Mouse (Mus musculus) WW6 (cell line): ENCODE data around the gene Ezh1.
"Not testable (repeated sequence)": the region's sequence is repeated elsewhere in the genome, so short reads cannot be mapped to it uniquely, and the experiment has no call there.

Experiments
- DNase-seq: peaks from one replicate; pipeline ENCODE4 v3.0.0-alpha.2; 2013; ENCODE audit warnings: low read depth, low spot score

The Ezh1 gene

DNA sequence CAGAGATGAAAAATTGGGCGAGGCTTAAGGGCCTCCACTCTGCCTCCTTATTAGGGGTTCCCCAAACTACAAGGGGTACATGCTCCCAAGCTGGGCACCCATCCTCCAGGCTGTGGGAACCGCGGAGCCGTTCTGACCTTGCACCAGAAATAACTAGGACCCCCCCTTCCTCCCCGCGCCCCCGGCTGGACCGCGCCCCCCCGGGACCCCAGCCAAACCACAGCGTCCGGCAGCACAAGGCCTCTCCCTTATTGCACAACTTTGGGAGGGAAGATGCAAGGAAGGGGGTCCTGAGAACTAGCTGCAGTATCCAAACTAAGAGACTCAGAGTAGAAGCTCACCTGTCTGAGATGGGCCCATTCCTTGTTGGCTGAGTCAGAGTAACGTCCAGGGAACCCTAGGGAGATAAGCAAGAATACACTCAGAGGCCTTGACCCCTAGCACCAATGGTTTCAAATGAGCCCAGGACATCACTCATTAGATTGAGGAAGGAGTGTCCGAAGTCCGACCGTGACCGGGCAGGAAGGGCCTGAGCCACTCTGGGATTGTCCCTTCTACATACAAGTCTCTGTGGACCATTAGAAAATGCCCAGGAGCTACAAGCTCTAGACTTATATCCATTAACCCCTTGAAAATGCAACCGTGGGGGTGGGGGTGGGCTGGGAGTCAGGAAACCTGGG, 57.8 kb downstream of the Ezh1 start:
- no peak for DNase-seq

DNA sequence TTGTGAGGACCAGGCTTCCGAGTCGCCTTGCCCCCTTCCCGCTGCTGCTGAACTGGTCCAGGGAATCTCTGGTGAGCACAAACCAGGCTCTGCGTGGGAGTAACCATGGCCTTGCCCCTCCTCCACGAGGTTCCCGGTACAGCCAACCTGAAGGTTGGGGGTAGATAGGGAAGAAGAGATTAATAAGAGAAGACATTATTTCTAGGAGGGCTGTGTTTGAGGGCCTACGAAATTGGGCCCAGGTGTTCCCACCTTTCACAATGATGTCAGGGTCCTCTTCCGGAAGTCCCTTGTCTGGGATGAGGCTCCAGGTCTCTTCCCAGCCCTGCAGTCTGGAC, 58.3 kb downstream of the Ezh1 start:
- no peak for DNase-seq

DNA sequence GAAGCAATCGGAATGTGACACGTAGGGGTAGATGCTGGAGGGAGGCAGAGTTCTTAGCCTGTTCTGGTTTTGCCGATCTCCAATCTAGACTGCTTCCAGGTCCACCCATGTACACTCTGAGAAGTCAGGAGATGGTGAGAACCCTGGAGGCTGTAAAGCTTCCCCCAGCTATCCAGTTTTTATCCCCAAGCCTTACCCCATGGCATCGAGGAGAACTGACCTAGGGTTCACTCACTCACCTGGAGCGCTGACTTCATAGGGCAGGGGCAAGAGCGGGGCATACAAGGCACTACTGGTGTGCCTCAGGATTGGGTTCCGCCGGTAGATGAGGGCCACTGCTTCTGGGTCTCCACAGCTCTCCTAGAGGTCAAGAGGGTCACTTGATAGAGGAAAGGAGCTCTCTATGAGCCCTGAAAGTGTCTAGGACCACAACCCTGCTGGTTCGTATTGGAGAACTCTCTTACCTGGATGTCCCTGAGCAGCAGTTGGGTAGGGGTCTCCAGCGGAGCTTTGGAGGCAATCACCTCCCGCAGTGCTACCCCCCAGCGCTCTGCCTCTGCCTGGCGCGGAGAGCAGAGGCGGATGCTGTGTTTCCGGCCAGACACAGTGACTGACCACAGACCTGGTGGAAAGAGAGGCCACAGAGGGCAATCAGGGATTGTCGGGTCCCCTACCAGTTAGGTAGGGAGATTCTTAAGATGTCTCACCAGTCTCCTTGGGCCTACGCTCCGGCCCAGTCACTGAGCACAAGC, 58.9 kb downstream of the Ezh1 start:
- DNase-seq: no peak

GRCm38 (mm10) chr11:101166357-101166756, 59.9 kb downstream of the Ezh1 start:
- no peak for DNase-seq

DNA sequence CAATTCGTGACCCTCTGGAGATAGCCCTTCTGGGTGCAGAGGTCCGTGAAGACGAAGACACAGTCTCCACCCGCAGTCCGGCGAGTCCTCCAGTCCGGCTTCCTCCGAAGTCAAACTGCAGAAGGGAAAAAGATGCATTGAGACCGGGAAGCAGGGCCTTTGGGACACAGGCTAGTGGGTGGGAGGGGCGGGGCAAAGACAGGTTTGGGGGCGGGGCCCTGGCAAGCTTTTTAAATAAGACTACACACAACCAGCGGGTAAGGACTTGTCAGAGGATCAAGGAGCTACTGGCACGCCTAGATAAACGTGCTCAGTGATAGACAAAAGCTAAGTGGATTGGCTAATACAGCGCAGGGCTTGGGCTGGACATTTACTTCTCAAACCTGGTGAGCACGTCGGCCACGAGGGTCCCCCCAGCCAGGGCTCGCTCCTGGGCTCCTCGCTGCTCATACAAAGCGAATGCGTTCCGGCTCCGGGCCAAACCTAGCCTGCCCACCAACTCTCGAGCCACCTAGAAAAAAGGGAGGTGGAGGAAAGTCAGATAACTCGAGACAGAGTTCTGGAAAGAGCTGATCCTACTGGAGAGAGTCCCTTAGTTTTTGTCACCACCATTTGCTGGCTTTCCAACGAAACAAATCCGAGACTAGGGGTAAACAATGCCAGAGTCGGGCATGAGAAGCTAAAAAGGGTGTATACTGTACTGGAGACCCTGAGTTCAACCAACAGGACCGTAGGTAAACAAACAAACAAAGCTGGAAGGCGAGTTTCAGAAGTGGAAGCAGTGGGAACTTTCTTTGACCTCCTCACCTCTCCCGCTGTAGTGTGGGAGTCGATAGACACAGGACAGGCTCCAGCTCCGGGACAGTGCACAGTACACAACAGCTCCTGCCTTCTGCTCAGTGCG, 61.3 kb downstream of the Ezh1 start:
- DNase-seq: no peak

- DNase-seq: no peak
These were observed 62.0 kb downstream of the Ezh1 start for GRCm38 (mm10) chr11:101164351-101164665.

DNA sequence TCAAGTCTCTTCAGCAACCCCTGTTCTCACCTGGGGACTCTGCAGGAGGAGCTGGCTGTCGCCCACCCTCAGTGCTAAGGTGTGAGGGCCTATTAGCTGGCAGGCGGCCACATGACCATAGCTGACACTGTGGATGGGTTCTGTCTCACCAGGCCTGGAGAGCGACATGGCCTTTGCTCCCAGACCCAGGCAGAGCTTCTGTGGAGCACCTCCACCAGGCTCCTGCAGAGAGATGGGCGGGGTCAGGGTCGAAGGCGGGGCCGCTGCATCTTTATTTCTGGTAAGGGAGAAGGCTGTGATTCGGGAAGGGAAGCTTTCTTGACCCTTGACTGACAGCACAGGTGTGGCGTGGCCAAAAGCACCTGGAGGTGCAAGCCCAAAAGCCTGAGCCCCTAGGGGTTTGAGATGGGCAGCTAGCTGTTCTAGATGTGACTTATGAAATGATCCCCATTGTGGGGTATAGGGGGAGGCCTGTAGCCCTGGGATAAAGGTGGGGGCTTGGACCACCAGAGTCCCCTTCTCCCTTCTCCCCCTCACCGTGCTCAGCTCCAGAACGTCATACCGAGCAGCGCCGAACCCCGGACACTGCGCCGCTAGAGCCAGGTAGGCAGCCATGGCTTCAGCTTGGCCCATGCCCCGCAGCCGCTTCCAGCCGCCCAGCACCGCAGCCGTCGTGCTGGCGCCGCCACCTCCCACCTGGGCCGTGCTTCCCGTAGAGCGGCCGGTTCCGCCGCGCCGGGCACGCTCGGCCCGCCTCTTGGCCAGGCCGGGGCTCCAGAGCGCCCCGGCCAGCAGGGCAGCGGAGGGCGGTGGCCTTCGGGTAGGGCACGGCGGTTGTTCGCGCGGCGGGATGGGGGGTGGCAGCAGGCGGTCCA, 62.5 kb downstream of the Ezh1 start:
- no peak for DNase-seq

DNA sequence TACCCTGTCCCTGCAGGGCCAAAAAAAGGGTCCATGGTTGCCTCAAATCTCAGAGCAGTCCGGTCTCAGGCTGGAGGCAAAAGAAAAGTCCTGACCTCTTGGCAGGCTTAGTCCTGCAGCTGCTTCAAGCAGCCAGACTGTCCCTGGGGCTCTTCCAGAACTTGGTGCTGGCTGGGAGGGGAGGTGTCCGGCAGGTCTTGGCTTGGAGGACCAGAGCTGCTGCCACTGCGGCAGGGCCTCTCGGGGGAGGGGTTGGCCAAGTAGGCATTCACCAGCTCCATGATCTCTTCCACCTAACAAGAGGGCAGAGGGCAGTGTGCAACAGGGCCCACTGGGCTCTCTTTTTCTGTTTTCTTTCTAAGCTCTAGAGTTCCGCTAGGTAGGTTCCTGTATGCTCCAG, 63.5 kb downstream of the Ezh1 start:
- no peak for DNase-seq

DNA sequence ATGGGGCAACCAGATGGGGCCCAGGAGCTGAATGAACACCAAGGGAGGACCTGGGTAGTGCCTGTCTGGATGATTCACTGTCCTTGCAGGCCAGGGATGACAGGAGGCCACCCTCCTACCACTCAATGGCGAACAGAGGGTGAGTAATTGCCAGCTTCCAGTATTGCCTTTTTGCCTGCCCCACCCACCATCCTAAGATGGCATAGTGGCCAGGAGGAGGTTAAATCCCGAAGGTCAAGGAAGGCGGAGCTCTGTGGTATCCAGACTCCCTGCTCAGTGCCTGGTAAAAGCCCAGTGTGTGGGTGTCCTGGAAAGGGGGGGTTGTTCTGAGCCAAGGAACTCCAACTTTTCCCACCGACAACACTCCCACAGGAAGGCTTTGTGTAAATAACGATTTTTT, 64.0 kb downstream of the Ezh1 start:
- DNase-seq: no peak

- no peak for DNase-seq
These were observed 64.7 kb downstream of the Ezh1 start for GRCm38 (mm10) chr11:101161551-101161950.

DNA sequence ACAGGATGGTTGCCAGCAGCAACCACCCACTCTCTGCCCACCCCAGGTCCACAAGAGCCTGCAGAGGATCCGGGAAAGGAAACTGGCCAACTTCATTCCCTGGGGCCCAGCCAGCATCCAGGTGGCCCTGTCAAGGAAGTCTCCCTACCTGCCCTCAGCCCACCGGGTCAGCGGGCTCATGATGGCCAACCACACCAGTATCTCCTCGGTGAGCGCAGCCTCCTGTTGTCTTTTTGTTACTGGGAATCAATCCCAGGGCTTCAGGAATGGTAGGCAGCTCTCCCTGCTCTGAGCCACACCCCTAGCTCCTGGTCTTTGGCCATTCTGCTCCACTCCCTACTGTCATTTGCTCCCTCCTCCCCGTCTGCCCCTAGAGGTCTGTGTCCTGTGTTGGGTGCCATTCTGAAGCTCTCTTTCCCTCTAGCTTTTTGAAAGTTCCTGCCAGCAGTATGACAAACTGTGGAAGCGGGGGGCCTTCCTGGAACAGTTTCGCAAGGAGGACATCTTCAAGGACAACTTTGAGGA, 65.2 kb downstream of the Ezh1 start:
- not testable (repeated sequence) for DNase-seq

DNA sequence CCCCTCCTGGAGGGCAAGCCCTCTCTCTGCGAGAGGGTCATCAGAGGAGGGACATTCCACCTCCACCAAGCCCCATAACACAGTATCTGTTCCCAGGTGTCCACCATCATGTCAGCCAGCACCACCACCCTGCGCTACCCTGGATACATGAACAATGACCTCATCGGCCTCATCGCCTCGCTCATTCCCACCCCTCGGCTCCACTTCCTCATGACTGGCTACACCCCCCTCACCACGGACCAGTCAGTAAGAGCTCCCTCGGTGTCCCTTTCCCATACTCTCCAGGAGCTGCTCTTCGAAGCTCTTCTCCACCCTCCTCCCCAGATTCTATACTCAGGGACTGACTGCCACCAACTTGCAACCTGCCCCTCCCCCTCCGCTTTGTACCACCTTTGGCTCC, 66.1 kb downstream of the Ezh1 start:
- DNase-seq: not testable (repeated sequence)

DNA sequence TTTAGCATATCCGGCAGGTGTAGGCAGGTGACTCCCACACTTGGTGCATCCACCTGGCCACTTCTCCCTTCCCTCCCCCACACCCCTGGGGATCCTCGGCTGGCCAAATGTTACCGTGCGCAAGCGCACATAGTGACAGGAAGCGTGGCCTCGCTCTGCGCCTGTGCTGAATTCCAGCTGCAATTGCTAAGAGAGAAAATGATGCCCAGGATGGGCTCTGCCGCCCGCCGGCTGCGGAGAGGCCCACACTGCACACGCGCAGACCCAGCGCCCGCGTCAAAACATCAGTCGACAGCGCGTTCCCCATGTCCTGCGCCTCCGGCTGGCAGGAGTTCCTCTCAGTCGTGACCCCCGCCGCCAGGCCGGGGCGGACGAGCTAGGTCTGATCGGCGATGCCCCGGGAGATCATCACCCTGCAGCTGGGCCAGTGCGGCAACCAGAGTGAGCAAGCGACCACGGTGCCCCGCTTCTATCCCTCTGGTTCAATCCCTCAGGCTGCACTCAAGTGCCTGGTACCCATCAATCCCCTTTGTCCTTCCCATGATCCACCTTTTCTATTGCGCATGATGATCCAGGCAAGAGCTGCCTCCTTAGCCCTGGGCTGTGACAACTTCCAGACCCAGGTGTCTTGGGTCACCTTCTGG, 70.4 kb downstream of the Ezh1 start, which contains the start of gene Tubg2:
Tubg2 (plus strand) TSS at position 180 of the 644 bp plus-strand sequence.
- no peak for DNase-seq

DNA sequence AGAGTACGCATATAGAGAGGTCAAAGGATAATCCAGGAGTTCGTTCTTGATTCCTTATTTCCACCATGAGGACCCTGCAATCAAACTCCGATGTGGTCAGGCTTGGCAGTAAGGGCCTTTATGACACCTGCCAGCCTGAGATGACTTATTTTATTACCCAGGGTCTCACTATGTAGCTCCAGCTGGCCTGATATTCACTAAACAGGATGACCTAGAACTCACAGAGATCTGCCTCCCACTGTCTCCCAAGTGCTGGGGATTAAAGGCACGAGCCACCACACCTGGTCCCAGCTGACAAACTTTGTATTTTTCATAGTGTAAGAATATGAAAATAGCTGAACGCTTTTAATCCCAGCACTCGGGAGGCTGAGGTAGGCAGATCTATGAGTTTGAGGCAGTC, 71.1 kb downstream of the Ezh1 start:
- no peak for DNase-seq

- DNase-seq: no peak
These were observed 71.6 kb downstream of the Ezh1 start for GRCm38 (mm10) chr11:101154648-101155047.

DNA sequence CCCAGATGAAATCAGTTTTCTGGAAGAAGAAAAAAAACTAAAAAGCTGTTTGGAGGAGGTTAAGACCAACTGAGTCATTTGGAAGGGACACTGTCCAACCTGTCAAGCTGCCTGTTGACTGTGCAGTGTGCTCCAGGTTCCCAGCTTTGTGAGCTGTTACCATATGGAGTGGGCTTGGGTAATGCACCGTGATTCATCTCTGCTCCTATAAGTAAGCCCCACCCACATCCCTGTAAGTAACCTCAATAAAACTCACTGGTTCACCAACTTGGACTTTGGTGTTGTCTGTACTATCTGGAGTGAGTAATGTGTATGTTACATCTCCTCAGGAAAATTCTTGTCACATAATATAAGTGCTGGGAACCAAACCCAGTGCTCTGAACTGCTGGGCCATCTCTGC, 73.4 kb downstream of the Ezh1 start:
- no peak for DNase-seq

DNA sequence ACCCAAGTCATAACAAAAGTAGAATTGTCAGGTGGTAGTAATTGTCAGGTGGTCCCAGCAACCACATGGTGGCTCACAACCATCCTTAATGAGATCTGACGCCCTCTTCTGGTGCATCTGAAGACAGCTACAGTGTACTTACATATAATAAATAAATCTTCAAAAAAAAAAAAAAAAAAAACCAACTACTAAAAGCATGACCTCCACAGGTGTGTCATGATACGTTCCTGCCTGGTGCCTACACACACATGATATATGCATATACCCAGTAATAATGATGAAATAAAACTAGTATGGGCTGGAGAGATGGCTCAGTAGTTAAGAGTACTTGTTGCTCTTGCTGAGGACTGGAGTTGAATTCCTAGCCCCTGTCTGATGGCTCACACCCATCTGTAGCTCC, 75.2 kb downstream of the Ezh1 start:
- no peak for DNase-seq

DNA sequence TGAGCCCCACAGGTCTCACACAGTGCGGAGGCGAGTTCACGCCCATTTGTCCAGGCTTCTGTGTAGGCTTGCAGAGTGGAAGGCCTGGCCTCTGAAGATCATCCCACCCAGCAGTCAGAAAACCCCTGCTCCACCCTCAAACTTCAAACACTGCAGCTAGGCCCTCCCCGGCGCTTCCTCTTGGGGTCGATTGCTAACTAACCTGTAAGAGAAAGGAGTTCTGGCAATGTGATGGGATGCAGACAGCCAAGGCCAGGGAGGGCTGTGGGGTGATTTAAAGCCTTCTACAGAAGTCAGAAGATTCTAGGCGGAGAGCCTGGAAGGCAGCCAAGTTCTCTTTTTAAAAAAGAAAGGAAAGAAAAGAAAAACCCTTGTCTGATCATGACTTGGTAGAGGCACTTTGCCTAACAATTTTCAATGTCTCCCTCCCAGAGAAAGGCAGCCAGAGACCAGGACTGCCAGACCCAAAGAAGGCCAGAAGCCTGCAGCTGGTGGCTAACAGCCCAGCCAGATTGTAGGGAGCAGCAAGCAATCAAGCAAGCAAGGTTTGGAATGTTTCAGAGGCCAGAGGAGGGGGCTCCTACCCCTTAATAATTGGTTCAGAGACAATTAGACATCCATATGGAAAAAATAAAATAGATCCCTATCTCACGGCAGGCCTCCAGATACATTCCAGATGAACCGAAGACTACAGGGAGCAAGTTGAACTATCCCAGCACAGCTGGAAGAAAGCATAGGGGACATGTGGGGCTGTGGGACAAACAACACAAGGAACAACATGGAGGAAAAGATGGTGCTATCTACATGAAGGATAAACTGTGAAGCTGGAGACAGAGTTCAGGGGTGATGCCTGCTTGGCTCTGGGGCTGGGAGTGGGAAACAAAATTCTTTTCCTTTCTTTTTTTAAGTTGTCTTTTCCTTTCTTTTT, 76.8 kb downstream of the Ezh1 start:
- DNase-seq: no peak

GRCm38 (mm10) chr11:101148751-101149150, 77.5 kb downstream of the Ezh1 start:
- no peak for DNase-seq

DNA sequence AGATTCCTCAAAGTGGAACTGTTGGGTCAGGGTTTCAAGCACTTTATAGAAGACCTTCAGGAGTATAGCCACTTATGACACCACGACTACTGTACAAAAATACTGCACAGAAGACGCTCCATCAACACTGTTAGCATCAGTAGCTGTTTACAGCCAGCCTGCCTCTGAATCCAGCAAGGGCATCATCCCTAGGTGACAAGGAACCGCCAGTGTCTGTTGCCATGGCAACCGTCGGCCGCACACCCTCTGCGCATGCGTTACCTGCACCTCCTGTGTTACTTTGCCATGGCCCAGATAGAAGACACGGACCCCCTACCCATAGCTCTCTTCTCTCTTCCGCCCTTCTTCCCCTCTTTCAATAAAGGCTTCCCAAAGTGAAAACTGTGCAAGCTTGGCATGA, 79.9 kb downstream of the Ezh1 start:
- no peak for DNase-seq
